Mouse (Mus musculus) Patski (cell line): Measurements from ENCODE around the gene Slc16a5. TPM values are rescaled to one million over a fixed set of nuclear protein-coding genes. Genes with fewer than 3 reads are reported as not detected.

Experiments
- ATAC-seq: fragments of 100-300 bp; one replicate; pipeline ENCODE4 v1.8.0; 2021
- CTCF ChIA-PET: fragments of 350-600 bp; sonication (Branson Sonifier 250); formaldehyde crosslinking; loops from one replicate; lab custom pipeline; 2022; ENCODE audit warnings: inconsistent platforms; lab: Charles Lee
- POLR2A ChIA-PET: fragments of 350-600 bp; sonication (Branson Sonifier 250); formaldehyde crosslinking; loops from one replicate; lab custom pipeline; 2022; ENCODE audit warnings: antibody characterized with exemption, inconsistent platforms; lab: Charles Lee
- DNase-seq: peaks from one replicate; pipeline ENCODE4 v3.0.0-alpha.2; 2011; ENCODE audit warnings: low read depth, low spot score
- H3K27me3 ChIP-seq: fragments of 371-371 bp; one replicate; pipeline ENCODE4 v1.5.1; 2021
- CTCF ChIP-seq: fragments of 100-300 bp; IDR thresholded peaks from one replicate; pipeline ENCODE4 v1.5.1; 2021
- in situ Hi-C: fragments of 300-500 bp; cut with MboI; formaldehyde crosslinking; loops from 3 replicates; pipeline ENCODE4 v1.11.1; 2018; ENCODE audit warnings: low pct_unique_long_range_greater_than_20kb, mixed read lengths
- polyA plus RNA-seq: library from polyadenylated mRNA; unstranded; gene quantifications from one replicate; pipeline ENCODE4 v1.2.3, GENCODE M21; 2021

Gene Slc16a5
- 0.15 TPM for polyA plus RNA-seq

- ATAC-seq (no peak), DNase-seq (no peak)
- ChIA-PET POLR2A (no interaction called here), CTCF (interaction anchor here (1.1 to 1.5 kb wide), 2 partner anchors 36 to 104 kb away, joined by 3 read pairs; no protein-coding TSS in a partner anchor)
- no peaks in the 10 kb centered on the region for H3K27me3 ChIP-seq
- TF ChIP-seq CTCF = no peak
- in situ Hi-C loops = no loop called here
These were observed at the start of gene Slc16a5 for GRCm38 (mm10) chr11:115462243-115462891. Slc16a5 (plus strand) TSS chr11:115462474.

DNA sequence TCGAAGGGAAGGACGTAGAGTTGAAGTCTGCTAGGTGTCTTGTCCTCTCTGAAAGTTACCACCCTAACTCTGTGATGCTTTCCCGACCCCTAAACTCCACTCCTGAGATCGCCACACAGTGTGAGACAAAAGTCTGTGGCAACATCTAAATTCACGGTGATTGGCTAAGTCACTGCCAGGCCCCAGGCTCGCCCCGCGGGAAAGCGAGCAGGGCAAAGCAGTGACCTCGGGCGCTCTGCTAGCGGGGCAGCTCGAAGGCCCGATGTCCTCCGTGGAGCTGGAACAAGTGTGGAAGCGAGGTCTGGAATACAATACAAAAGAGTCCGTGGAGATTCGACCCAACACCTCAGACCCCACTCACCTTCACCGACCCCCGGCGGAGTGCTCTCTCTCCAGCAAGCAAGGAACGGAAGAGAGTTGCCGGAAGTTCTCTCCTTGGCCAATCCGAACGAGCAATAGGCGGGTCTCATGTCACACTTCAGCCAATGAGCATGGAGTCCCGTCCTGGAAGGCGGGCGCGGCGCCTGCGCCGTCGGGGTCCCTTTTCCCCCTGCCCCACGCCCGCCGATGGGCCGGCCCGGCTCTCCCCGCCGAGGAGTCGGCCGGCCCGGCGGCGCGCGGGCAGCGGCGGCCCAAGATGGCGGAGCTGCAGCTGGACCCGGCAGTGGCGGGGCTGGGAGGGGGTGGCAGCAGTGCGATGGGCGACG is 42.6 kb upstream of the Slc16a5 start, which contains the start of the genes Atp5h and Kctd2:
Atp5h (minus strand) TSS at position 432 of the 707 bp plus-strand sequence.
Kctd2 (plus strand) TSS at position 598 of the 707 bp plus-strand sequence.
- ATAC-seq (peak; percentile 84), DNase-seq (peak; percentile 85)
- POLR2A ChIA-PET = interaction anchor here (0.9 to 1.2 kb wide), 4 partner anchors 8 to 34 kb away, joined by 3 read pairs; no protein-coding TSS in a partner anchor
- CTCF ChIA-PET = no interaction called here
- no peak for TF ChIP-seq CTCF
- no peaks in the 10 kb centered on the region for H3K27me3 ChIP-seq
- in situ Hi-C loops = no loop called here

DNA sequence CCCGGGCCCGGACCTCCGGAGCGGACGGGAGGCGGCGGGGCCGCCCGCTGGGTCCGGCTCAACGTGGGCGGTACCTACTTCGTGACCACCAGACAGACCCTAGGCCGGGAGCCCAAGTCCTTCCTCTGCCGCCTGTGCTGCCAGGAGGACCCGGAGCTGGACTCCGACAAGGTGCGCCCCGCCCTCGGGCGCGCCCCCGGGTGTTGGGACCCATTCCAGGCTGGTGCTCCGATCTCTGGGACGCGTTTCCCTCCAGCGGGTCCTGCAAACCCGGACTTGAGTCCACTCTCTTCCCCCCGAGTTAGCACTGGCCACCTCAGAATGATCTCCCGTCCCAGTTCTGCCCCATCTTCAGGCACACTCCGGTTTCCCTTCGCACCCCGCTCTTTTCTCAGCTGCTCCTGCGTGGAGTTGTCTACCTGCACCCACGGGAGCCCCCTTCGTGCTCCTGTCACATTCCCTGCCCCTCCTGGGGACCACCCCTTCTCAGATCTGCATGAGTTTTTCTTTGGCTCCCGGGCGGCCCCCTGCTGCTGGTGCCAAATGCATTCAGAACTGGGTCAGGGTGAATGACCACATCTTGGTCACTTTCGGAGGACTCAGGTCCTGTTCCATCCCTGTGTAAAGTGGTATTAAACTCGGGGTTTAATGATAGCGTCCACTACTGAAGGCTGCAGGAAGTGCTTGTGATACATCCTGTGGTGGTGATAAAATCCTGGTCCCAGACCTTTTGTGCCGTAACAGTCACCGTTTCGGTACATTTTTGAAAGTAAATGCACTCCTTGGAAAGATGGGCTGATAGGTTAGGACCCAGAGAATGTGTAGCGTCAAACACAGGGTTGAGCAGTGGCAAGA is 41.7 kb upstream of the Slc16a5 start:
- in situ Hi-C loops = no loop called here
- DNase-seq = no peak
- TF ChIP-seq CTCF = no peak
- ChIA-PET CTCF (no interaction called here), POLR2A (interaction anchor here (1.0 to 1.2 kb wide), 3 partner anchors 29 to 39 kb away, joined by 3 read pairs; partner anchors contain the start of gene Cdr2l)
- ATAC-seq = peak; percentile 29
- H3K27me3 ChIP-seq = no peaks in the 10 kb centered on the region

DNA sequence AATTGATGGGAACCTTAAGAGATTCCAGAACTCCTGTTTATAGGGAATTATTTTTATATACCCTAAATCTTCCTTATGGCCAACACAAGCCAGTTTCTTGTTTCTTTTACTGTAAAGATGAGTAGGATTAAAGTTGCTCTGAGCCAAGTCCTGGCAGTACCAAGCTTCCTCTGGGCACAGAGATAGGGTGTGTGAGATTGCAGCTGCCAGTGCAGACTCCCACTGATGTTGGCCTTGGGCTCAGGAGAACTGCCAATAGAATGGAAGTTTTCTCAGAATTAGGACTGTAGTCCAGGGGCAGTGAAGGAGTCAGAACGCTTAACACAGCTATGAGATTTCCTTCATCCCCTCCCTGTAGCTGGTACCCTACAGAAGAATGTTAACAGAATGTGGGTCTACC is 40.9 kb upstream of the Slc16a5 start:
- ATAC-seq (no peak), DNase-seq (no peak)
- POLR2A ChIA-PET = interaction anchor here (1.0 kb wide), 1 partner anchor 39 kb away, joined by 3 read pairs; the partner anchor contains the start of gene Cdr2l
- no peaks in the 10 kb centered on the region for H3K27me3 ChIP-seq
- CTCF ChIA-PET = no interaction called here
- in situ Hi-C loops = no loop called here
- no peak for TF ChIP-seq CTCF

DNA sequence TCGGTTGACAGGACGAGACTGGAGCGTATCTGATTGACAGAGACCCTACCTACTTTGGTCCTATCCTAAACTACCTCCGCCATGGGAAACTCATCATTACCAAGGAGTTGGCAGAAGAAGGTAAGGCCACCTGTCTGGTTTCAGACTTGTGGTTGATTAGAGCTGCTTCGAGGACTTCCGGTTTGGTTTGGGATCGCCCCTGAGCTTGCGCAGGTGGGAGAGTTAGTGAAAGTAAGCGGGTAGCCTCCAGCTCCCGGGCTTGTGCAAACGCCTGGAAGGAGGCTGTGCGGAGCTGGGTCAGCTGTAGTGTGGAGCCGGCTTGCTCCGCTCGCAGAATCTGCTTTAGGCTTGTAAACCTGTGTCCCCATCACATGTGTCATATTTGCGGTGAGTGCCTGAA is 40.3 kb upstream of the Slc16a5 start:
- TF ChIP-seq CTCF = no peak
- ChIA-PET POLR2A (interaction anchor here (1.0 kb wide), 1 partner anchor 40 kb away, joined by 3 read pairs; the partner anchor contains the start of gene Cdr2l), CTCF (no interaction called here)
- H3K27me3 ChIP-seq = no peaks in the 10 kb centered on the region
- ATAC-seq (no peak), DNase-seq (no peak)
- in situ Hi-C loops = no loop called here

GRCm38 (mm10) chr11:115423091-115423490 is 39.2 kb upstream of the Slc16a5 start:
- ChIA-PET POLR2A (interaction anchor here (0.6 kb wide), 1 partner anchor 65 kb away, joined by 3 read pairs; no protein-coding TSS in a partner anchor), CTCF (no interaction called here)
- H3K27me3 ChIP-seq = no peaks in the 10 kb centered on the region
- DNase-seq = no peak
- TF ChIP-seq CTCF = no peak
- ATAC-seq = no peak
- in situ Hi-C loops = no loop called here

- ChIA-PET CTCF (no interaction called here), POLR2A (interaction anchor here (1.1 kb wide), 1 partner anchor 11 kb away, joined by 4 read pairs; no protein-coding TSS in a partner anchor)
- DNase-seq (no peak), ATAC-seq (no peak)
- in situ Hi-C loops = no loop called here
- H3K27me3 ChIP-seq = no peaks in the 10 kb centered on the region
- no peak for TF ChIP-seq CTCF
These were observed 37.6 kb upstream of the Slc16a5 start for GRCm38 (mm10) chr11:115424666-115425065.

DNA sequence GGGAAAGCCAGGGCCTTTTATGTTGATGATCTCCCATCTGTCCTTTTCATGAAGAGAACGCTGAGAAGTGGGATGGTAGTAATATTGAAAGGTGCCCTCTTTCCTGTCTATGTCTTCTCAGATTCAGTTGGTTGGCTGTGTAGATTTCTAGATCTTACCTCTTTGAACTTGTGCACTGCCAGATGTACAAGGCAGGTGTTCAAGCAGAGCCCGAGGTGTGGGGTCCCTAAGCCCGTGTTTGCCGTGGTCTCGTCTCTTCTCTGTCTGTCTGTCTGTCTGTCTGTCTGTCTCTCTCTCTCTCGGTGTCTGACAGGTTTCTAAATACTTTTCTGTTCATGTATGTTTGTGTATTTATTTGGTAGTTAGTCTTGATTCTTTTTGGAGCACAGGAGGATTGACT is 36.6 kb upstream of the Slc16a5 start:
- no peak for DNase-seq
- no peak for TF ChIP-seq CTCF
- ATAC-seq = no peak
- POLR2A ChIA-PET = interaction anchor here (0.7 kb wide), 1 partner anchor 27 kb away, joined by 5 read pairs; no protein-coding TSS in a partner anchor
- CTCF ChIA-PET = interaction anchor here (1.6 to 3.6 kb wide), 5 partner anchors 35 to 49 kb away, joined by 3 to 14 read pairs (median 5); partner anchors contain the start of genes Armc7 and Slc16a5
- in situ Hi-C loops = no loop called here
- no peaks in the 10 kb centered on the region for H3K27me3 ChIP-seq

GRCm38 (mm10) chr11:115427482-115428331 is 34.6 kb upstream of the Slc16a5 start:
- ATAC-seq = no peak
- ChIA-PET POLR2A (interaction anchor here (1.2 kb wide), 1 partner anchor 9 kb away, joined by 3 read pairs; no protein-coding TSS in a partner anchor), CTCF (interaction anchor here (0.6 to 3.6 kb wide), 18 partner anchors 12 to 131 kb away, joined by 3 to 18 read pairs (median 4); partner anchors contain the start of gene Armc7)
- no peak for TF ChIP-seq CTCF
- no peaks in the 10 kb centered on the region for H3K27me3 ChIP-seq
- no peak for DNase-seq
- in situ Hi-C loops = no loop called here
